Mouse (Mus musculus) layer of hippocampus, postnatal 36 days (tissue): Measurements from ENCODE around the gene Cpeb1. TPM values are rescaled to one million over a fixed set of nuclear protein-coding genes. Genes with fewer than 3 reads are reported as not detected.
A peak's percentile ranks its signal among the peaks of the same experiment; 100 is the strongest.
"Not testable (repeated sequence)": the region's sequence is repeated elsewhere in the genome, so short reads cannot be mapped to it uniquely, and the experiment has no call there.

Experiments
- DNase-seq, 2 experiments: peaks; one replicate each; pipeline ENCODE4 v3.0.0; 2022
- total RNA-seq, 2 experiments: library from RNA; stranded (reverse); gene quantifications; 2 replicates each; pipeline ENCODE4 v1.2.3; 2021

Gene Cpeb1
- total RNA-seq, result 100 to 1,000 TPM; 108 to 115 TPM

DNA sequence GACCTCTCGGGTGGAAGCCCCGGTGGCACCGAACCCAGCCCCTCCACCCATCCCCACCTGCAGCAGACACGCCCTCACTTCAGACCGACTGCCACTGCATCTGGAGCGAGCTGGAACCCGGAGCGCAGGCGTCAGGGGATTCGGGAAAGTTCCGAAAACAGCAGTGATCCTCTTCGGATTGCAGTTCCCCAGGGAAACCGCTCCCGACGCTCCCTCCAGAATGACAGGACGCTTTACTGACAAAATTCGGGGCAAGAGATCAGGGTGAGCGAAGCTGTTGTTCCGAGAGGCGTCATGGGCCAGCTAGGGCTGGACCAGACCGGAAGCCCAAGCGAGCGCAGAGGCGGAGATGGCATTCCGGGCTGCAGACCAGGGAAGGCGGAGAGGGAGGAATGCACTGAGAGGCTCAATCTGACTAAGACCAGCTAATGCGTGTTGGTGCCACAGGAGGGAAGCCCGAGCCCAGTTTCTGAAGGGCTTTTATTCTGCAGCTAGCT is at the start of gene Cpeb1:
TSS of gene Cpeb1 (minus strand) at position 311 of the 497 bp plus-strand sequence.
- DNase-seq, result peak; percentile 76 to 79

DNA sequence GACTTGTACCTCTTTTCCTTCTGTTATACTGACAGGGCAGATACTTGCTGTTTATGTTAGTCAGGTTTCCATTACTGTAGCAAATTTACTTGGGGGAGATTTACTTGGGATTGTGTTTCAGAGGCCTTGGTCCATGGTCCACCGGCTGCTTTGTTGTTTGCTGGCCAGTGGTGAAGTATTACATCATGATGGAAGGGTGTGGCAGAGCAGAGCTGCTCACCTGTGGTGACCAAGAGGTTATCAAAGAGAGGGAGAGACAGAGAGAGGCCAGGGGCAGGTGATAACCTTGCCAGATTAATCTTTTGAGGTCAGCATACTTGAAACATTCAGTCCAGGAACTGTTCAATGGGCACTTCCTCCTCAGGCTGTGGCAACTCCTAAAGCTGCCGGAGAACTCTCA is 45.8 kb upstream of the Cpeb1 start:
- no peak for DNase-seq

DNA sequence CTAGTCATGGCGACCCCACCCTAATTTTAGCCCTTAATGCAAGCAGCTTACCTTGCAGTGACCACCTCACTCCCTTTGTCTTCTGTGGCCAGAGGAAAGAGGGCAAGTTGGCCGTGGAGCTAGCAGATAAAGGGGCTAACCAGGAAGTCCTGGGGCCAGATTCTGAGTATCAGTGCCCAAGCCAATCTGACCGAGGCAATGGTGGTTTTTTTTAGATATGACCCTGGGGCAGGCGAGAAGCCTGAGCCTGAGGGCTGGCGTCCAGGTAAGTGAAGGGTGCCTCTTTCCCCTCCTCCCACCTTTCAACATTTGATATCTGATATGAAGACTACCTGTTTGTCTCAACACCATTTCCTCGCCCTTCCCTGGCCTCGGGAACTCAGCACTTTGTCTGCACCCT is 42.9 kb upstream of the Cpeb1 start, which contains the start of gene BC048679:
TSS of gene BC048679 (minus strand) at position 101 of the 400 bp plus-strand sequence.
- no peak for DNase-seq

DNA sequence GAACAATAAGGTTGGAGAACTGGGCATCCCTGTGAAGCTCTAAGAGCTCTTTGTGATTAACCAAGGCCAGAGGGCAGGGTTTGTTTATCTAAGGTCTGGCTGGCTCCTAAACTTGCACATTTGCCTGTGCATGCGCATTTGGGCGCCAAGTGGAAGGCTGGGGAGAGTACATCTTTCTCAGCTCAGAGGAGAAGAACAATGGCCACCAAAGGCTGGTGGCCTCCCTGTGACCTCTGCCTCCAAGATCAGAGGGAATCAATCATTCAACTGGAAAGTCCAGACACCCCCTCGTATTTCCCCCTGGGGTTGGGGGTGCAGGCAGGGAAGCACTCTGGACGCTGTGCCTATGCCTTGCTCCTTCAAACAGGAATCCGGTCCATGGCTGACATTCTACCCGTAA is 41.9 kb upstream of the Cpeb1 start:
- DNase-seq, result no peak

DNA sequence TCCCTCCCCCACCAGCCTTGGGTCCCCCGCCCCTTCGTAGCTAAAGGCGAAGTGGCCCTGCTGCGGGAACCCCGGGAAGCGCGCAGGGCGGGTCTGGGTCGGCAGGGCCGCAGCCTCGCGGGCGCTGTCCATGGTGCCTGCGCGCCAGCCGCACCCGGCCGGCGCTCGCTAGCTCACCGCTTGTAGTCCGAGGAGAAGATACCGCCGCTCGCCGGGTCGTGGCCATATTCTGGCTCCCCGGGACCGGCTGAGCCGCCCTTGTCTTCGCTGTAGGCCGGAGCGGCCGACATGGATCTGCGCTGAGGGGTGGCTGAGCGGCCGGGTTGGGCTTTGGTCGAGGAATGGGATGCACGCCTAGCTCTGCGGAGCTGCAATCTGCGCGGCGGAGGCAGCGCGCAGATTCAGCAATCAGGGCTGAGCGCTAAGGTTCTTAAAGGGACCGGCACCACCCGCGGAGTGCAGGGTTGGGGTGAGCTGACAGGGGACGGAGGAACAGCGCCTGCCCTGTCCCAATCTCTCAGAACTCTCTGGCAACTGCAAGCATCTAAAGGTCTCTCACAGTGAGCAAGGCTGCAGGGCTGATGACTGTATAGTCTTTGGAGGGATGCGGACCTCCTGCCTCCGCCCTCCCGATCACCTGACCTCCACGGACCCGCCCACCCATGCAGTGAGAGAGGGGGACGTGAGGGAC is 38.2 kb upstream of the Cpeb1 start, which contains the start of gene Ap3b2:
TSS of gene Ap3b2 (minus strand) at position 595 of the 691 bp plus-strand sequence.
- DNase-seq, result peak; percentile 76 to 82

DNA sequence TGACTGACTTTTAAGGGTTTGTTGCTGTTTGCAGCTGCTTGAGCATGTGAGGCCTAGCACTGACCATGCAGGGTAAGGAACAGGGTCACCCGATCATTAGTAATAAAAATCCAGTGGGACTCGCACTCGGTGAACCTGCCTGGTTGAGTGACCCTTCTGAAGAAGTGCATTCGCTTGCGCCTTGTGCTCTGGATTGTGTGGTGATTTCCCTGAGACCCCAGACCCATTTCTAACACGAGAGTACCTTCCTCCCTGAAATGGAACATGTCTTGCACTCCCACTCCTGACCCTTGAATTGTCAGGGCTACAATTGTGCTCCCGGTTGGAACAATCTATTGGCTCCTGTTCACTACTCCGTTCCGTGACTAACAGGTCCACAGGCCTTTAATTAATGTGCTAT is 37.4 kb upstream of the Cpeb1 start:
- DNase-seq, result no peak

DNA sequence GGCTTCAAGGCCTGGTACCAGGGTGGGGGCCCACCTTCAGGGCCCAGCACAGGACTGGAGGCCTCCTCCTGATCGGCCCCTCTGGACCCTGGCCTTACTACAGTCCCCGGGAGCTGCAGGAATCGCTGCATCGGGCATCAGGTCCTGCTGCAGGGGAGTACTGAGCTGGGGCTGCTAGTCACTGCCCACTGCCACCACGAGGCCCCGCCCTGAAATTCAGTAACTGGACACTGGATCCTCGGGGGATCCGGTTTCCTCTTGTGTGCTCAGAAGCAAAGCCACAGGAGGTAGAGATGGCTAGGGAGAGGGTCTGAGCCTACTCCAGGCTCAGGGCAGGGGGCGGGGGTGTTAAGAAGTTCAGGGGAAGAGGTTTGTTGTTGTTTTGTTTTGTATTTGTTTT is 34.4 kb upstream of the Cpeb1 start:
- DNase-seq, result no peak

DNA sequence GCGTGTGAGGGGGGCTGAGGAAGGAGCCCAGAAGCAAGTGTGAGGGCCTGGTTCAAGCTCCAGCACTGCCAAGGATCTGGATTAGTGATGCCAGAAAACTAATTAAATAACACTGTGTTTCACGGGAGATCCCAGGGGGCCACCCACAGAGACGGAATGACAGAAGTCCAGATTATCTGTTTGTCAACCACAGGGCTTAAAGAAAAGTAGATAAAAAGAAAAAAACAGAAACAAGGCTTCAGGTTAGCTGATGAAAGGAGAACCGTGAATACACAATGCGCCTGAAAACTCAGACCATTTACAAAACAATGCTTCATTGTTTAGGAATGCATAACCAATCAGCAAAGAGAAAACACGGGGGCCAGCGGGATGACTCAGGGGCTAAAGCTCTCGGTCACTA is 25.5 kb upstream of the Cpeb1 start:
- DNase-seq, result no peak

DNA sequence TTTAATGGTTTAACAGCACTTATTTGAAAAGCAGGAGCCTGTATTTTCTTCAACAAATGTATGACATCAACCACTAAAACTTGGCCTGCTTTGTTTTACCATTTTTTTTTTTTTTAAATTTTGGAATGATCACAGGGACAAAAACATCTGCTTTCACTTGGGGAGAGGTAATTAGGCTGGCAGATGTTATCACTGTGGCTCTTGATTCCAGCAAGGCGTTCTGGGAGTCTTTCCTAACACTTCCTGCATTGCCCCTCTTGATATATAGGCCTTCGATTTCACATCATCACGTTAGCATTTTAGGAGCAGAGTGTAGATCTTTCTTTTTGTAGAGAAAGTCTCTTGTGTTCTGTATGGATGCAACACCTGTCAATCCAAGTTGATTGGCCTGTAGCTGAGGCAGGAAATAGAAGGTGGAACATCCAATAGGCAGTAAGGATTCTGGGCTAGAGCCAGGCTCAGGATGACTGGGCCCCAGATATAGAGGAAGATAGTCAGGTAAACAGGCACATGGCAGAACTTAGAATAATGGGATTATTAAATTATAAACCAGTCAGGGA is 24.3 kb upstream of the Cpeb1 start:
- DNase-seq, result no peak

DNA sequence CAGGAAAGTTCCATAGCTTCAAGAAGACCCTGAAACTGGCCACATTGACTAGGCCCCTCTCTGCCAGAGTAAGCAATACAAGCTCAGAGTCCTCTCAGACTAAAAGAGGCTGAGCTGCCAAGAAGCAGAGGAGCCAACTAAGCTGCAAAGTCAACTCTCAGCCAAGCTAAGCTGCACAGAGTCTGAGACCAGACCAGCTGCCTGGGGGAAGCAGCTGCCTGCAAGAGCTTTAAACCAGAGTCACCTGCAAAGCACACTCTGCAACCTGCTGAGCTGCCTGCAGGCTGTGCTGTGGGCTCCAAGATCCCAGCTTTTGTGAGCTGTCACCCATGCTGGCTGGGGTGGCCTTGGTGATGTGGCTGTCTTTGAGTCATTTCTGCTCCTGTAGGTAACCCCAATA is 23.0 kb upstream of the Cpeb1 start:
- DNase-seq, result not testable (repeated sequence)

DNA sequence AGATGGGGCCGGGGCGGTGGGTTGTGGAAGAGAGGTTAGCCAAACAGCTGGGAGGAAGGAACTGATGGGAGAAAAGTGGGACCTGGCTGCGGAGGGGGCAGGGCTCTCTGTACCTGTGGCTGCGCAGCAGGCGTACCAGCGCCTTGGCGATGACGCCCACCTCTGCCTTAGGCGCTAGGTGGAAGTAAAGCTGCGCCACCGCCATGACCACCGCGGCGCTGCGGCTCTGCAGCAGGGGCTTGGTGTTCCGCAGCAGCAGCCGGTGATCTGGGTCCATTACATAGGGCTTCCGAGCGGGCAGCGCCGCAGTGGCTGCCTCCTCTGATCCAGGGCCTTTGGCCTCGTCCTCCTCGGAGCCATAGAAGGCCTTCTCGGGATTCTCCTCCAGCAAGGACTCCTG is 21.6 kb upstream of the Cpeb1 start:
- DNase-seq, result no peak

DNA sequence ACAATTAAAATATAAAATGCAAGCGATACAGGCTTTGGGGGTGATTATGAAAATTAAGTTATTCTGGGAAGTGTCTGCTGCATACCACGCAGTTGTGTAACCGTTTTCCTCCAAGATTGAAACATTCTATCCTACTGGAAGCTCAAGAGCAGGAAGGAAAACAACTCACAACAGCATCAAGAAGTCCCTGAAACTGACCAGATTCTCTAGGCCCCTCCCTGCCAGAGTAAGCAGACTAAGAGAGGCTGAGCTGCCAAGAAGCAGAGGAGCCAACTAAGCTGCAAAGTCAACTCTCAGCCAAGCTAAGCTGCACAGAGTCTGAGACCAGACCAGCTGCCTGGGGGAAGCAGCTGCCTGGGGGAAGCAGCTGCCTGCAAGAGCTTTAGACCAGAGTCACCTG is 20.0 kb upstream of the Cpeb1 start:
- DNase-seq, result no peak

DNA sequence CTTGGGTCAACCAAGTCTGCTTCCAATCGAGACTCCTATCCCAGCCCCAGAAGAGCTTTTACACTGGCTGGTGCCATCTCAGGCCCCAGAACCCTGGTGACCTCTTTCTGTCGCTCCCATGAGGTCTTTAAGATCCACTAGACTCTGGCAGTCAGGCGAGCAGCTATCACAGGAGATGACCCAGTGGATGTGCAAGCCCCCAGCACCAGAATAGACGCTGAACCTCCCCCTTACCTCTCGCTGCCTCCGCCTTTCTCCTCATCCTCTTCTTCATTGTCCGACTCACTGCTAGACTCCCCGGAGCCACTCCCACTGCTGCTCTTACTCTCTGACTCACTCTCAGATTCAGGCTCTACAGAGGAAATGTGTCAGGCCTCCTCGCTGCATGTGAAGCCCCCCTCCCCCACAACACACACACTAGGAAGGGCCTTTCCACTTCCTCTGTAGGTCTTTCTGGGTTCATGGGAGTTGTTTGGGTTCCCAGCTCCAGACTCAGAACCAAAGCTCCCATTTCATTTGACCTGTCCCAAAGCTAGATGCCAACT is 9.7 kb upstream of the Cpeb1 start:
- no peak for DNase-seq

DNA sequence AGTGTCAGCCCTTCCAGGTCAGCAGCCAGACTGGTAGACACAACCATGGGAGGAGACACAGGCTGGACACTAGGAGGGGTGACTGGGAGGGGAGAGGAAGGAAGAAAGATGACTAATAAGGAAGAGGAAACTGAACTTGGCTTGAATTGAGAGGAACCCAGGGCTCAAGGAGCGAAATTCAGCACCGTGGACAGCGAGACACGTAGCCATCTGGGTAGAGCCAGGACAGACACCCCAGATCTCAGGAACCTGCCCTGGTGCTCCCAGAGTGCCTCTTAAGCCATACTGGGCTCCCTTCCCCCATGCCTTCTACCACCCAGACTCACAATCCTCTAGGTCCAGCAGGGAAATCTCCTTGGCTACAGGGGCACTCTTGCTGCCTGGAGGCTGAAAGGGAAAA is 8.9 kb upstream of the Cpeb1 start:
- DNase-seq, result no peak

DNA sequence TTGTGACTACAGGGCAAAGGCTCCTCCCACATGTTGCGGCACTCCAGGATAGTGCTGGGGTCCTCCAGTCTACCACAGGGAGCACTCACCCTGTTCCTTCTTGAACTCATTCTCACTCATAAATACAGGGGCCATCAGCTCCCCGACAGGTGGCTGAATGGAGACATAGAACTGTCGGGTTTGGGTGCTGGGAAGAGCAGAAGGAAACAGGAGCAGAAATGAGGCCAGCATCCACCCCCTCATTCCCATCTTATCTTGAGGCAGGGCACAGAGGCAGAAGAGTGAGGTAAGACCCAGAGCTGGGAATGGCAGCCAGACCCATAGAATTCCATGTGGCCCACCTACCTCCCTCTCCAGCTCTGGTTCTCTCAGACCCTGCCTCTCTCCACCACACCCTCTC is 7.5 kb upstream of the Cpeb1 start:
- no peak for DNase-seq

DNA sequence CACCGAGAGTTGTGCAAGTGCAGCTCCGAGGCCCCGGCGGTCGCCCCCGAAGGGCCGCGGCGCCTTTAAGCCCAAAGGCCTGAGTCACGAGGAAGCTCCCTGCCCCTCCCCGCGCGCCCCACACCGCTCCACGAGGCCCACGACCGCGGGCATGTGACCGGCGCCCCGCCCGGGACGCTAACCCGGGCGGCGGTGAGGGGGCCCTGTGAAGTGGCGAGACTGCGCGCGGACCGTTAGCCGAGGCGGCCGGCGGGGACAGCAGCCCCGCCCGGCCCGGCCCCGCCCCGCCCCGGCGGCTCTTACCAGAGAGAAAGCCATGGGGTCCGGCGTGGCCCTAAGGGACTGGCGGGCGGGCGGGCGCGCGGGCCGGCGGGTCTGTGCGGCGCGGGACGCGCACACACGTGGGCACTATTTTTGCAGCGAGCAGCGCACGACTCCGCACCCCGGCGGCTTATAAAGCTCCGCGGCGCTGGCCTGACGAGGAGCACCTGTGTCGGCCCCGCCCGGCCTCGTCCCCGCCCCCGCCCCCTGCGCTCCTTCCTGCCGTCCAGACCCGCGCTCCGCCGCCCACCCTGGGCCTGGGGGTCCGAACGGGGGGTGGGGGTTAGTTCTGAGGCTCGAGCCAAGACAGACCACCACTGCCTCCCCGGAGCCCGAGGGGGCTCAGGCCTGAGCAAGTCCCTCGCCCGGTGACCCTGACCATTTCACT is 780 bp downstream of the Cpeb1 start:
- peak; percentile 64 to 67 for DNase-seq

DNA sequence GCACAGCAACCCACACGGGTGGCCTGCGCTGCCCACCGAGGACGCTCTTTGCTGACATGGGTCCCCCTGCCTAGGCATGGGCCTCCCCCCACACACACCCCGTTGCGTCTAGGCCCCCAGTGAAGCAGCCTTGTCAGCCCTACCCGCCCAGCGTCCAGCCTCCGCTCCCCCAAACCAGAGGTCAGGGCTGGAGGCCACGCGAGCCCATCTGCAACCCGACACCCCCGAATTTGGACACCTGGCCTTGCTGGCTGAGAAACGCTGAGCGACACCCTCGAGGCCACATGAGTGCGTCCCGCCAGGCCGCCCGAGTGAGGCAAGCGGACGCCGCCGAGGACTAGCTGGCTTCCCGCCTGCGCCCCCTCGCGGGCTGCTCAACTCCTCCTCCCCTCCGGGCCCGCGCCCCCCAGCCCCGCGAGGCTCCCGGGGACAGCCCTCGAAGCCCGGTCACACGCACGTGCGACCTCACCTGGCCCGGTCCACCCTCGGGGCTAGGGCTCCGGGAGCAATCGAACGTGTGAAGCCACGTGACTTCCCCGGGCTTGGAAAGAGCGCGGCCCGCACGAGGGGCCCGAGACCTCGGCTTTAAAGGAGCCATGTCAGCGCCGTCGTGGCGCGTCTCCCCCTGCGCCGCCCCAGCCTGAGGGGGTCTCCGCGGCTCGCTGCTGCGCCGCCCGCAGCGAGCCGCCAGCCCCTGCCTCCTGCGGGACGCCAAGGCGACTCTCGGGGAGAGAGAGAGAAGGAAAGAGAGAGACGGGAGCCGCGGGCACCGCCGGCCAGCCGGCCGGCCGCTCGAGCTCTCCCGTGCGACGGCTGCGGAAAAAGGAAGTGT is 1.6 kb downstream of the Cpeb1 start:
- peak; percentile 41 to 52 for DNase-seq

DNA sequence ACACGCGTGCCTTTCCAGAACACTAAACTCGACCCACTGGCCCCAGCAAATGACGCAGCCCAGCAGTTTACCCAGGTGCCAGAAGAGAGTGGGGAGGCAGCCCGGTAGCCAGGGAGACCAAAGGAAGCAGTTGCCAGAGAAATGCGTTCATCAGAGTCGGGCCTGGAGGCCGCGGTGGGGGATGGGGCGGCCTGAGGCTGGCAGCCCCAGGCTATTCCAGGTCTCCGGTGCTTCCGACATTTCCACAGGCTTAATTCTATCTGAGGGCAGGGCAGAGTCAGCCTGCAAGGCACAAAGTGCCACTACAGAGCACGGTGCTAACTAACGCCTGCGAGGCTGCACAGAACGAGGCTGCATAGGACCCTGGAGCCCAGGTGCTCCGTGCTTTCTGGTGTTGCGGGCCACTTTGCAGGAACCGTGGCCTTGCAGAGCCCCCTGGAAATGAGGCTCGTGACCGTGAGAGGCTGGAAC is 2.3 kb downstream of the Cpeb1 start:
- DNase-seq, result peak; percentile 45

DNA sequence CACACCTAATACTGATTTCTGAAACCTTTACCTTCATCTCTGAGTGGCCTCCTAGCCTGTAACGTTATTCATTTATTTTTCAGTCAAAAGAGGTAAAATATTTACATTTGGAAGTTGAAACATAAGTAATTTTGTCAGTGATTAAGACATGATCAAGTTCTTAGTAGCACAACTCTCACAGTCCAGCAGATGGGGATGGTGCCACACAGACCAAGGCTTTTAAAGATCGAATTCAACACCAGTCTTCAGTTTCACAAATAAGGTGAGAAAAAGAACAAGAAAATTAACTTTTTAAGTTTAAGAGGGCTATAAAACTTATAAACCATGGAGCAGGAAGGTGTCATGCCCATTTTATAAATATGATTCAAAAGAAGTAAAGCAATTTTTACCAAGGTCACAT is 56.3 kb downstream of the Cpeb1 start:
- DNase-seq, result no peak

DNA sequence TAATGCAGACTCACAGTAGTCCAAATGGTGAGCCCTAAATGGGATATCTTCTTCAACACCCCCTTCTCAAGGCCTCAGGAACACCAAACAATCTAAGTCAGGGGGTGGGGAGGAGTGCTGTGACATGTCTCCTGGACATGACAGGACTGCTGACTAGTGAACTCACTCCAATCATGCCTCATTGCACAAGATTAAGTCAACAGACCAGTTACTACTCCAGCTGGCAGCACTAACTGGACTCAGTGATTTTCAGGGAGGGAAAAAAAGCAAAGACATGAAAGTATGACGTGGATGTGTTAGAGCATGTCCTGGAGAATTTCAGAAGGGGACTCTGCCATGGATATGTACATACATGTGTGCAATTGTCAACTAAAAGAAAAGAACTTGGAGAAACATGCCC is 75.9 kb downstream of the Cpeb1 start:
- no peak for DNase-seq

DNA sequence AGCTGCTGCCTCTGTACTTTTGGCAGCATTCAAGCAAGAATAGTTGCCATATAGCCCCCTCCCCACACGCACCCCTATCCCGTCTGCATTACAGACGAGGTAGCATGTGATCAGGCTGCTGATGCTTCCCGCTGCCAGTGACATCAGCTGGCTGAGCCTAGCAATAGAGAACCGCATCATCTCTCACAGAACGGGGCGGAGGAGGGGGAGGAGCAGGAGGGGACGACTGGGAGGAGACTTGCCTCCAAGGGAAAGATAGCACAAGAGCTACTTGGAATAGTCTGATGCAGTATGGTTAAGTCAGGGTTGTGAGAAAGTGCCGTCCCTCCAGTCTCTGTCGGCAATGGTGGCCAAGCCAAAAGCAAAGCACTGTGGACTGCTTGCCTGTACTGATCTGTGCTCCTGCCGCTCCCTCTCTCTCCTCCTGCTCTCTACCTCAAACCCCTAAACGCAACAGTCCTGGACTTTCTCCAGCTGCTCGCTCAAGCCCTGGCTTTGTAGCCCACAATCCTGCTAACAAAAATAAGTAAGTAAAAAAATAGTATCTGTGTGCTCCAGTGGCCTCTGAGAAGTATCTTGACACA is 82.8 kb downstream of the Cpeb1 start:
- peak; percentile 80 to 82 for DNase-seq

DNA sequence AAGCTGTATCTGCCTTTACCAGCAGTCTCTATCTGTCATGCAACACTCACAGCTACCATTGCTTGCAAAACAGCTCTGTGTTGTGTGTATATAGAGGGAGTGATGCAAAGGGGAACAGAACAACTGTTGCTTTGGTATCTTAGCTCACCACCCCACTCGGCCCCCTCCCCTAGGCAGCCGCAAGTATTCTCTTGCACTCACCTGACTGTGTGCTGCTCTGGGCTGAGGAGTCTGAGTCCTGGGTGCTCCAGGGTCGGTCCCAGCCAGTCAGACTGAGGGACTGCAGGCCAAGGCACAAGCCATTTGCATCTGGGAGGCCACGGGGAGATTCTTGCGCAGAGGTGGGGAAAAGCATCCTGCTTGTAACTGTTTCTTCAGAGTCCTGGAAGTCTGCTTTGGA is 83.5 kb downstream of the Cpeb1 start:
- DNase-seq, result no peak
